Mouse (Mus musculus) G1E (cell line): ENCODE data around the gene Uchl5. TPM values are rescaled to one million over a fixed set of nuclear protein-coding genes. Genes with fewer than 3 reads are reported as not detected.

Experiments used
- ATAC-seq: 2 replicates; pipeline ENCODE4 v1.8.0; 2016; ENCODE audit warnings: mild to moderate bottlenecking; ENCODE audit not compliant: insufficient number of reproducible peaks, poor library complexity, low FRiP score, severe bottlenecking; ENCODE audit errors: extremely low read depth
- DNase-seq: peaks from one replicate; pipeline ENCODE4 v3.0.0; 2012; ENCODE audit warnings: low spot score
- H3K27me3 ChIP-seq: 2 replicates; pipeline ENCODE4 v1.6.1; 2012; ENCODE audit warnings: mild to moderate bottlenecking, low read length, inconsistent platforms; ENCODE audit not compliant: insufficient read depth
- H3K36me3 ChIP-seq: replicated peaks from 2 replicates; pipeline ENCODE3; 2012; ENCODE audit warnings: mild to moderate bottlenecking, inconsistent platforms
- H3K4me1 ChIP-seq: 2 replicates; pipeline ENCODE4 v1.6.1; 2012; ENCODE audit warnings: low read depth, low read length, inconsistent platforms, mixed read lengths; ENCODE audit not compliant: insufficient read depth
- H3K4me3 ChIP-seq: 2 replicates; pipeline ENCODE4 v1.5.1; 2012; ENCODE audit warnings: low read depth, mild to moderate bottlenecking, inconsistent platforms, low read length, moderate library complexity, mixed read lengths
- H3K9me3 ChIP-seq: replicated peaks from 2 replicates; pipeline ENCODE4 v1.6.1; 2012; ENCODE audit warnings: inconsistent platforms
- CTCF ChIP-seq: IDR thresholded peaks from 2 replicates; pipeline ENCODE4 v1.5.1; 2012; ENCODE audit warnings: low read depth, low read length, inconsistent platforms, mixed read lengths
- GATA1 ChIP-seq: IDR thresholded peaks from 2 replicates; pipeline ENCODE4 v1.6.1; 2012; ENCODE audit warnings: borderline replicate concordance, low read length, inconsistent platforms, mixed read lengths
- GATA2 ChIP-seq: IDR thresholded peaks from 2 replicates; pipeline ENCODE4 v1.6.1; 2012; ENCODE audit warnings: low read depth, low read length, inconsistent platforms, borderline replicate concordance
- POLR2AphosphoS5 ChIP-seq: IDR thresholded peaks from 2 replicates; pipeline ENCODE4 v1.6.1; 2012; ENCODE audit warnings: low read depth, low read length, inconsistent platforms; ENCODE audit not compliant: insufficient replicate concordance
- TAL1 ChIP-seq: conservative IDR thresholded peaks from 2 replicates; pipeline ENCODE4 v1.6.1; 2012; ENCODE audit warnings: low read depth, low read length, inconsistent platforms, mixed read lengths
- polyA plus RNA-seq: library from polyadenylated mRNA; stranded (reverse); fragments of >175 nt; gene quantifications from 2 replicates; pipeline ENCODE4 v1.2.3, GENCODE M21; 2012
- total RNA-seq, 2 experiments: library from RNA; stranded (forward) in 1 of 2; stranded (reverse) in 1 of 2; fragments of 200-1000 nt in 1 of 2; fragments of >200 nt in 1 of 2; fragmentation: Nextera tagmentation in 1 of 2; gene quantifications; 2 replicates each; pipeline ENCODE4 v1.2.3; 2014 to 2017

The Uchl5 gene
- total and polyA plus RNA-seq, 3 experiments = 171 to 243 (median 220) TPM

- H3K4me3 ChIP-seq = no peak overlapping the region
- H3K36me3 ChIP-seq = peaks cover 72% of the 10 kb centered on the region
- peak; percentile 61 for ATAC-seq
- no peak for TF ChIP-seq GATA1
- no peak for TF ChIP-seq TAL1
- no peak for TF ChIP-seq GATA2
- TF ChIP-seq CTCF = peak; percentile 98
- no peak for TF ChIP-seq POLR2AphosphoS5
- H3K4me1 ChIP-seq = peaks cover 13% of the 10 kb centered on the region
- H3K9me3 ChIP-seq = no peaks in the 10 kb centered on the region
- no peak for DNase-seq
- no peaks in the 10 kb centered on the region for H3K27me3 ChIP-seq
Measured at GRCm38 (mm10) chr1:143788584-143789227, 11.6 kb downstream of the Uchl5 start.

DNA sequence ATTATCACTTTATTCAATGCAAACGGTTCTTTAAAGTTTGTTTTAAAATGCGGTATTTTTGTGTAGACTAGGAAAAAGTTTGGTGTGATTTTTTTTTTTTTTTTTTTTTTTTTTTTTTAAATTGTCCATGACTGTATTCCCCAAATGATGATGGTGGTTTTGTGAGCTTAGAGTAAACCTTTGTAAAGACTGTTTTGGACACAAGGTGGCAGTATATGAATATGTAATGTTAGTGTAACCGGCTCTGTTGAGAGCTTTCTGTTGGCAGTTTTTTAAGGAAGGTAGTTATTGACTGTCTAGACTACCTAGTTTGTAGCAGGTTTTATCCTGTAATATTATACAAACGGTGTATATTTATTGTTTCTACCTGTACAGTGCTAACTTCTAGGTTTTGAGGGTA, 26.5 kb downstream of the Uchl5 start:
- ATAC-seq (peak; percentile 80), DNase-seq (peak; percentile 15)
- no peaks in the 10 kb centered on the region for H3K9me3 ChIP-seq
- no peaks in the 10 kb centered on the region for H3K27me3 ChIP-seq
- no peak overlapping the region for H3K4me3 ChIP-seq
- peaks cover 53% of the 10 kb centered on the region for H3K36me3 ChIP-seq
- peaks cover under 1% of the 10 kb centered on the region; the same call in 1 of the 2 replicates for H3K4me1 ChIP-seq
- no peak for TF ChIP-seq TAL1
- no peak for TF ChIP-seq GATA2
- TF ChIP-seq CTCF = no peak
- no peak for TF ChIP-seq GATA1
- TF ChIP-seq POLR2AphosphoS5 = no peak

DNA sequence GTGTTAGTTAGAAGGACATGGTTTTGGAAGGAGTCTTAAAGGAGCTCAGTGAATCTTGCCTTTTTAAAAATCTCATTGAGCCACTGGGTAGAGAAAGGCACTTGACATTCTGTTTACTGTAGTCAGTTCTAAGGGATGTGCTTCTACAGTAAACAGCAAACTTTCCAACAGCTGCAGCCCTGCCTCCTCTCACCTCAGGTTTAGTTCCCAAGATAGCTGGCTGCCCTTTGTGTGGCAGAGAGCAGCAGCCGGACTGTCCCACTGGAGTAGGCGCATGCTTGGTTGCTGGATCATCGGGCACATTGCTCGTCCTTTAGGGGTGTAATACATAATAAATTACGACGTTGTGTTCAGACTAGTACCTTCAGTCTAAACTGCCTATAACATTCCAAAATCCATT, 32.0 kb downstream of the Uchl5 start:
- H3K27me3 ChIP-seq = no peaks in the 10 kb centered on the region
- H3K4me1 ChIP-seq = no peaks in the 10 kb centered on the region
- peaks cover 65% of the 10 kb centered on the region for H3K36me3 ChIP-seq
- H3K9me3 ChIP-seq = no peaks in the 10 kb centered on the region
- no peak for ATAC-seq
- DNase-seq = no peak
- no peak for TF ChIP-seq POLR2AphosphoS5
- TF ChIP-seq GATA2 = no peak
- TF ChIP-seq GATA1 = no peak
- no peak for TF ChIP-seq TAL1
- TF ChIP-seq CTCF = no peak
- no peak overlapping the region for H3K4me3 ChIP-seq

- DNase-seq (no peak), ATAC-seq (0 out of 2 replicates have a peak, but pooled peaks have one; percentile 29)
- Histone ChIP-seq H3K4me1 (no peaks in the 10 kb centered on the region), H3K4me3 (no peak overlapping the region), H3K9me3 (no peaks in the 10 kb centered on the region), H3K36me3 (peaks cover 44% of the 10 kb centered on the region), H3K27me3 (no peaks in the 10 kb centered on the region)
- TF ChIP-seq POLR2AphosphoS5 = no peak
- TF ChIP-seq CTCF = peak; percentile 90
- TF ChIP-seq TAL1 = no peak
- no peak for TF ChIP-seq GATA1
- TF ChIP-seq GATA2 = no peak
Measured at GRCm38 (mm10) chr1:143813676-143814360, 36.7 kb downstream of the Uchl5 start.

GRCm38 (mm10) chr1:143820096-143820877, 43.2 kb downstream of the Uchl5 start:
- DNase-seq = no peak
- Histone ChIP-seq H3K27me3 (no peaks in the 10 kb centered on the region), H3K4me1 (no peaks in the 10 kb centered on the region), H3K4me3 (no peak overlapping the region), H3K9me3 (no peaks in the 10 kb centered on the region), H3K36me3 (peaks cover 7% of the 10 kb centered on the region)
- ATAC-seq = no peak
- no peak for TF ChIP-seq POLR2AphosphoS5
- TF ChIP-seq CTCF = no peak
- TF ChIP-seq TAL1 = no peak
- no peak for TF ChIP-seq GATA2
- no peak for TF ChIP-seq GATA1

- no peak for TF ChIP-seq GATA2
- TF ChIP-seq TAL1 = no peak
- no peak for TF ChIP-seq POLR2AphosphoS5
- no peak for TF ChIP-seq GATA1
- no peak for TF ChIP-seq CTCF
- peaks cover 2% of the 10 kb centered on the region for H3K36me3 ChIP-seq
- no peaks in the 10 kb centered on the region for H3K4me1 ChIP-seq
- no peaks in the 10 kb centered on the region for H3K9me3 ChIP-seq
- H3K27me3 ChIP-seq = no peaks in the 10 kb centered on the region
- ATAC-seq (no peak), DNase-seq (no peak)
- H3K4me3 ChIP-seq = no peak overlapping the region
Measured at GRCm38 (mm10) chr1:143822677-143823076, 45.6 kb downstream of the Uchl5 start.
